Mouse (Mus musculus) retina, embryonic 14.5 days (tissue): ENCODE measurements at regions not wholly inside any gene's neighbourhood (a gene's known extent, or its start where the extent isn't known, plus 50 kb on each side); places are given as distances from the start of the nearest gene placed in this dataset.

Source experiments
- DNase-seq: peaks from one replicate; pipeline ENCODE4 v3.0.0-alpha.2; 2015; ENCODE audit warnings: low spot score

- DNase-seq, result no peak
Measured at GRCm38 (mm10) chr11:71411958-71412357, 181.4 kb upstream of the Nlrp1b start.

GRCm38 (mm10) chr11:71414403-71415140, 184.0 kb upstream of the Nlrp1b start:
- peak; percentile 81 for DNase-seq

GRCm38 (mm10) chr11:71415451-71415850, 184.9 kb upstream of the Nlrp1b start:
- DNase-seq, result no peak

- DNase-seq, result no peak
Measured at GRCm38 (mm10) chr11:71422291-71422840, 191.8 kb upstream of the Nlrp1b start.

- no peak for DNase-seq
Measured at GRCm38 (mm10) chr11:71423242-71423641, 192.7 kb upstream of the Nlrp1b start.

- peak; percentile 46 for DNase-seq
Measured at GRCm38 (mm10) chr11:71424879-71425278, 194.3 kb upstream of the Nlrp1b start.

- DNase-seq, result no peak
Measured at GRCm38 (mm10) chr11:71429739-71430138, 199.2 kb upstream of the Nlrp1b start.

GRCm38 (mm10) chr11:71434241-71434640, 203.7 kb upstream of the Nlrp1b start:
- DNase-seq, result no peak

GRCm38 (mm10) chr11:71434886-71435285, 204.4 kb upstream of the Nlrp1b start:
- DNase-seq, result no peak

GRCm38 (mm10) chr11:71435745-71436144, 205.2 kb upstream of the Nlrp1b start:
- no peak for DNase-seq

GRCm38 (mm10) chr11:71436335-71436734, 205.8 kb upstream of the Nlrp1b start:
- no peak for DNase-seq

GRCm38 (mm10) chr11:71436801-71437200, 206.3 kb upstream of the Nlrp1b start:
- DNase-seq, result no peak

GRCm38 (mm10) chr11:71439871-71440270, 209.3 kb upstream of the Nlrp1b start:
- peak; percentile 66 for DNase-seq

GRCm38 (mm10) chr11:71440392-71440791, 209.9 kb upstream of the Nlrp1b start:
- peak; percentile 40 for DNase-seq

GRCm38 (mm10) chr11:71444056-71444455, 213.5 kb upstream of the Nlrp1b start:
- peak; percentile 57 for DNase-seq

- peak; percentile 67 for DNase-seq
Measured at GRCm38 (mm10) chr11:71446641-71447040, 216.1 kb upstream of the Nlrp1b start.

- peak; percentile 70 for DNase-seq
Measured at GRCm38 (mm10) chr11:71447841-71448745, 217.6 kb upstream of the Nlrp1b start.

- no peak for DNase-seq
Measured at GRCm38 (mm10) chr11:71480094-71480493, 249.6 kb upstream of the Nlrp1b start.

GRCm38 (mm10) chr11:71497863-71498262, 251.9 kb upstream of the Wscd1 start:
- DNase-seq, result peak; percentile 72

GRCm38 (mm10) chr11:71498299-71498698, 251.4 kb upstream of the Wscd1 start:
- DNase-seq, result no peak

GRCm38 (mm10) chr11:71502156-71502555, 247.6 kb upstream of the Wscd1 start:
- no peak for DNase-seq

GRCm38 (mm10) chr11:71512271-71513066, 237.3 kb upstream of the Wscd1 start:
- no peak for DNase-seq
